Mouse (Mus musculus) cerebellum, adult 9-11 months (tissue): ENCODE results near the gene Plpp3.

Source experiments
- DNase-seq: peaks from one replicate; pipeline ENCODE4 v3.0.0; 2022

Gene Plpp3

DNA sequence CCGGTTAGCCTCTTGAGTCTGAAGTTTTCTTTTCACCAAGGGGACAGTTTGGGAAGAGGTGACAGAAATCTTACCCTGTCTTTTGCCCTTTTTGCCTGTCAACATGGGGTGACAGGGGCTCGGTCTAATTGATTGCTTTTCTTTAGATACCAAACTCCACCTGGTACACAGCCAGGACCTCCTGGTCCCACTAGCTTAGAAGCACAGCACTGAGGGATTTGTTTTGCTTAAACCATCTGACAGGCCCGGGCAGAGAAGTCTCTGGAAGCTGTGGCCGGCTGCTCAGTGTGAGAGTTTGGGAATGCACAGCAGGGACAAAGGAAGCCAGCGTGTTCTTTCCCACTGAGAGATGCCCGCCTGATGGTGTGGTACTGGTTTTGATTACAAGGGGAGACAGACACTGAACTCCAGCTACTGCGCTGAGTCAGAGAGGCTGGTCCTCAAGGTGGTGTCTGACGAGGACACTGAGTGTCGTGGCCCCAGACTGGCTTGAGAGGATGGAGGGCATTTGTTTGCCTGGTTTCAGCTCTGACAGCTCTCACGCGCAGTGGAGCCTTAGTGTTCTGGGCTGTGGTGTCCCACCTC is 64.2 kb downstream of the Plpp3 start:
- no peak for DNase-seq

- no peak for DNase-seq
These were observed 66.2 kb downstream of the Plpp3 start for GRCm38 (mm10) chr4:105223101-105223924.

- no peak for DNase-seq
These were observed 66.8 kb downstream of the Plpp3 start for GRCm38 (mm10) chr4:105223925-105224300.

DNA sequence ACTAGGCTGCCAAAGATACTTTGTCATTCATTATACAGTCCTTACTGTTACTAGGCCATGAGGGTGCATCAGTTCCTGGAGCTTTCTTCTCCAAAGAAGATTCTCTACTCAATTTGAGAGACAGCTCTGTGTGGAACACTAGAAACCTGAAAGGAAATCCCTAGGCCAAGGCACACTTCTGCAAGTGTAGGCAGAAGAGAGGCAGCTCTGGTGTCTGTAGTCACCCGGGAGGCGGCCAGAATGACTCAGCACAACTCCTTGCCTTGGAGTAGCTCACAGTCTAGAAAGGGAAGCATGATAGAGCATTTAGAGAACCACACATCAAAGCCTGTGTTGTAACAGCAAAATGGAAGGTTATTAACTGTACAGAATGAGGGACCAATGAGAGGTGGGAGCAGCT is 68.4 kb downstream of the Plpp3 start:
- DNase-seq, result no peak

DNA sequence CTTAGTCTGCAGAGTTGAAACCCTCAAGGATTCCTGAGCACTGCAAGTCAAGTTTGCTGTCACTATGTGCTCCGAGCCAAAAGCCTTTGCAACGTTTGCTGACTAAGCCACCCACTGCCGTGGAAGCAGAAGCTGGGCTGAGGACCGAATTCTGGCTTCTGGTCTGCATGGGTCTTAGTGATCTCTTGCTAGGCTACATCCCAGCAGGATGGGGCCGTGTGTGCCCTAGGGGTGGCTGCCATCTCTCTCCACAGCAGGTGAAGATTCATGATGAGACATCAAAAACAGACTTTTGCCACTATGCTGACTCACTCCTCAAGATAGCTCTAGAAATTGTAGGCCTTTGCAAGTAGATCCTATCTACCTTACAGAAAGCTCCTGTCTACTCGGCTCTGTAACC is 69.2 kb downstream of the Plpp3 start:
- no peak for DNase-seq

- DNase-seq, result no peak
These were observed 73.0 kb downstream of the Plpp3 start for GRCm38 (mm10) chr4:105230127-105230526.

DNA sequence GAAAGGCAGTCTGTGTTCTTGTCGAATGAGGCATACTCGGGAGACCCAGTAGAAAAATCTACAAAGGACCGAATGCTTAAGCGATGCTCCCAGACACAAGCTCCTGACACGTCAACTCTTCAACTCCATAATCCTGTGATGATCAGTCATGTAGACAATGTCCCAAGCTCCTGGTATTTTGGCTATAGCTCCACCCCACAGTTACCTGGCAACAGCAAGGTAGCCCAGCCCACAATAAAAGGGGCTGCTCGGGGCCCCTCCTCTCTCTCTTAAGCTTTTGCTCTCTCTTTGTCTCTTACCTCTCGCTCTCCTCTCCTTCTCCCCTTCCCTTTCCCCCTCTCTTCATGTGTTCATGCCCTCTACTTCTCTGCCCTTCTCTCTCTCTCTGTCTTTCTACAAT is 83.1 kb downstream of the Plpp3 start:
- DNase-seq, result no peak

GRCm38 (mm10) chr4:105244931-105245330 is 87.8 kb downstream of the Plpp3 start:
- DNase-seq, result no peak

- DNase-seq, result peak; percentile 24
These were observed 88.4 kb downstream of the Plpp3 start for GRCm38 (mm10) chr4:105245479-105245944.

- DNase-seq, result no peak
These were observed 89.2 kb downstream of the Plpp3 start for GRCm38 (mm10) chr4:105246331-105246730.

DNA sequence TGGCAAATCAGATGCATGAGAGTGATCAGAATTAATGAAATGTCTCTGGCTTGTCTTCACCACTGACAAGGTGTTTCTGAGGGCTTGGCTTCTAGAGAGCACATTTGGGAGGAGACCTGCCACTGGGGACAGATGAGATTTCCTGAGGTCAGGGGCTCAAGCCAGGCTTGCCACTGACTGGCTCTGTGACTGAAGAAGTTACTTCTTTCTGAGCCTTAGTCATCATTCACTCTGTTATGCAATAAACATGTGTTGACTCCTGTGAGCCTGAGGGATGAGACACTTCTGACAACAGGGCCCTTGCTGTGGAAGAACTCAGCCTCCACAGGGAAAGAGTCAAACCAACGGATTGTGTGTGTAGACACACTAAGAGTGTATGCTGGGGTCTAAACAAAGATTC is 91.0 kb downstream of the Plpp3 start:
- DNase-seq, result no peak

GRCm38 (mm10) chr4:105249283-105249682 is 92.1 kb downstream of the Plpp3 start:
- no peak for DNase-seq

- DNase-seq, result no peak
These were observed 93.8 kb downstream of the Plpp3 start for GRCm38 (mm10) chr4:105250946-105251345.

DNA sequence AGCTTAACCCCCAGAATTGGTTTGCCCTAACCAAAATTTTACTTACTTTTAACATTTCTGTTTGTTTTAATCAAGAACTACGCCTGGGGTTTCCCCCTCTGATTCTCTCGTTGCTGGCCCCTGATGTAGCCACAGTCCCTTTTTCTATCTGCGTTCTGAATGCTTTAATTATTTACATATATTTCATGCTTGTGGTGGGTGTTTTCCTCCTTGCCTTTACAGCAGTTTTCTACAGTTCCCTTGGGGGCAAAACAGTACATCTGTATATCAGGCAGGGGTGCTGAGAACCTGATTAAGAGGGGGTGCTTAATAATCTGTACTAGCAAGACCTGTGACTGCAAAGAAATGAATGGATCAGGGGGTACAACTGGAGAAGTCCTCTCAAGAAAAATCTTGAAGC is 94.9 kb downstream of the Plpp3 start:
- DNase-seq, result no peak

- DNase-seq, result no peak
These were observed 95.5 kb downstream of the Plpp3 start for GRCm38 (mm10) chr4:105252571-105253200.

GRCm38 (mm10) chr4:105253453-105254341 is 96.5 kb downstream of the Plpp3 start:
- no peak for DNase-seq

DNA sequence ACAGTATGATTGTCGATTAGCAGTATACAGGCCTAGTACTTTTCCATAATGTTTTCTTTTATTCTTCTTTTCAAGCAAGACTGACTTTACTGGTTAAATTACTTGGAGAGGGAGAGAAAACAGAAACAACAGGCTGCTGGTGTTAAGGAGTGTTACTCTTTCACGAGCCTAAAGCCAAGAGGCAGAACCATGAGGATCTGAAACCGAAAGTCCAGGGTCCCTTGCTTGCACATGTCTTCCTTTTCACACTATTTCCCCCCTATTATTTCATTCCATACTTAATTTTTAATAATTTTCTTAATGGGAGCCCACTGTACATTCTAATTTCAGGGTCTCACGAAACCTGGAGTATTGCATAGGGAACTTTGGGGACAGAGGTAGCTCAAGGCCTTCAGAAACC is 97.2 kb downstream of the Plpp3 start:
- no peak for DNase-seq

- DNase-seq, result no peak
These were observed 98.0 kb downstream of the Plpp3 start for GRCm38 (mm10) chr4:105255185-105255584.

DNA sequence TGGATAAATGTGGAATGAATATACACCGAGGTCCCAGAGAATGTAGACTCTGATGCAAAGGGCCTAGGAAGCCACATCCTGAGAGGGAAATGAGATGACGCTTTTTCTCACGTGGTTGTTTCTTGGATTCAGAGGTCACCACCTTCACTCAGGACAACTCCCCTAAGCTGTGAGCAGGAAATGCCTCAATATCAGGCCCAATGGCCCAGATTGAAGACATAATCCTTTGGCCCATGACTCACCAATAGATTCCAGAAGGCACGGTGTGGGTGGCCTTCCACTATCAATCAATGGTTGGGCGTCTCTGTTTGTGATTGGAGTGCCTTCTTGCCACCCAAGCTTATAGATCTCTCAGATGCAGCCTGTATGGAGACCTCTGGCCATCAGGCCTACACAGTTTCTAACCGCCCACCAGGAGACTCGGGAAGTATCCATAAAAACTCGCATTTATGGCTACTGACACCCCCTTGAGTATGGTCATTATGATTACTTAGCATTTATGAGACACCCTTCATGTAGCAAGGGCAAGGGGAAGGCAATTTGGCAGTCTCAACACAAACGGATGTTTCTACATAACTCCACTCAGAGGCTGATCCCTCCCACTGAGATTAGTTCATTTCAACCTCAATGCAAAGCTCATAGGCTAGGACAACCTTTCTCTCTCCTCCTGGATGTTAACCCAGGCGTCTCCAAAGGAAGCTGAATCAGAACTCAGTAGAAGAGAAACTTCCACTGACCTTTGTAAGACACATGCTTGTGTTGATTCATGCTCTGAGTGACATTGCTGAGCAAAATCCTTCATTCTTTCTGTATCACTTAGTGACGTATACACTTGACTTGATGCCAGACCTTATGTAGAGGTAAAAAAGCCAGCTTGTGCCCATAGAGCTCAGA is 100.8 kb downstream of the Plpp3 start:
- no peak for DNase-seq

DNA sequence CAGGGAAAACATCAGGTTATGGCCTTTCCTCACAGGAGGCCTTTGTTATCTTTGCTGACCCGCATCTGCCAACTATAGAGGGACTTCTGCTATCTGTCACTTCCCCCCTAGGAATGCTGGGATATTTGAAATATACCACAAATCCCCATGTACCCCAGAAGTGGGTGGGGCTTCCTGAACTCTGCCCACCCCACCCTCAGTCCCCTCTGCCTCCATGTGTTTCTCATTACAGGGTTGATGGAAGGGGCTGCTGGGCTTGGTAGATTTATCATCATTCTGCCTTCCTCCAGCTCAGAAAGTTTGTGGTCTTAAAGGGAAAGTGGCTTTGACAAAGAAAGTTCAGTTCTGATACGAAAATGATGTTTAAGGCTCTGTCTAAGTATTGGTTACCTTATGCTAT is 103.2 kb downstream of the Plpp3 start:
- no peak for DNase-seq

DNA sequence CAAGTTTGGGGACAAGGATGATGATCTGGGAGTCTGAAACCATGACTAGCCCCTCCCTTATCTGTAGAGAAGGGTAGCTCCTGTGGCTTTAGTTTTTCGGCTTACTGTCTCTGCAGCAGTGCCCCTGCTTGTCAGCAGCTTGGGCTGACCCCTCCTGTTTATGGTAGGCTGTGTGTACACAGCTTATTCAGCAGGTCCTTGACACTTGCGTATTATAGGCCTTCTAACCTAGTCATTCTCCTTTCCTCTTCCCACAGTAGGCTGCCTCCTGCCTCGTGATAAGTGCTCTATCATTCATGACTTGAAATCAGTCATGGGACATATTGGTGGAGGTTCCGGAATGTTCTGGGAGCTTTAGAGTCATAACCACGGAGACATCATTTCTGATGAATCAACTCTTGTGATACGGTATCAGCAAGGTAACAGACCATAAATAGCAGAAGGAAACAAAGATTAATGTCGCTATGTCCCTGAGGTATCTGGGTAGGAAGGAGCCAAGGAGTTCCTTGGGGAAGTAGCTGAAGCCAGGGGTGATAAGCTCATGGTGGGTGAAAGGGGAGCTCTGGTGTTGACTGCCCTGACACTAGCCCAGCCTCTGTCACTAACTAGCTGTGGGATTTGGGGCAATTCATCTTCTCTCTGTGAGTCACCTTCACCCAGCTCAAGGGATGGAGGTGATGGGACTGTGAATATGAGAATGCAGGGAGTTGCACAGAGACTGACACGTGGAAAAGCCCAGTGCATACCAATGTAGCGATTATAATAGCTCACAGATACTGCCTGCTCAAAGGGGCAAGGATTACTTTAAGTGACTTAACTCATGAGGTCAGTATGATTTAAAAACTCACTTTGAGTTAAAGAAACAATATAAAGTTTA is 104.0 kb downstream of the Plpp3 start:
- no peak for DNase-seq
